Mouse (Mus musculus) E14TG2a.4 (cell line): ENCODE measurements around the gene Krt71.
"Not testable (repeated sequence)": the region's sequence is repeated elsewhere in the genome, so short reads cannot be mapped to it uniquely, and the experiment has no call there.

Experiments used
- H3K27me3 ChIP-seq: 2 replicates; pipeline ENCODE4 v1.6.1; 2014; ENCODE audit warnings: low read length, control low read depth; ENCODE audit not compliant: insufficient read depth
- H3K36me3 ChIP-seq: 2 replicates; pipeline ENCODE4 v1.6.1; 2014; ENCODE audit warnings: low read length, control low read depth; ENCODE audit not compliant: insufficient read depth
- H3K4me1 ChIP-seq: replicated peaks from 2 replicates; pipeline ENCODE4 v1.6.1; 2014; ENCODE audit warnings: low read depth, low read length, control low read depth
- H3K4me3 ChIP-seq: replicated peaks from 2 replicates; pipeline ENCODE4 v1.5.1; 2014; ENCODE audit warnings: mild to moderate bottlenecking, low read length
- H3K9me3 ChIP-seq: 2 replicates; pipeline ENCODE4 v1.6.1; 2014; ENCODE audit warnings: low read length, control low read depth
- CTCF ChIP-seq: conservative IDR thresholded peaks from 2 replicates; pipeline ENCODE4 v1.5.1; 2014; ENCODE audit warnings: low read length
- NANOG ChIP-seq: IDR thresholded peaks from 2 replicates; pipeline ENCODE4 v1.6.1; 2014; ENCODE audit warnings: borderline replicate concordance, low read length, mixed read lengths
- POU5F1 ChIP-seq: IDR thresholded peaks from 2 replicates; pipeline ENCODE4 v1.6.1; 2014; ENCODE audit warnings: low read length, borderline replicate concordance

Gene Krt71

DNA sequence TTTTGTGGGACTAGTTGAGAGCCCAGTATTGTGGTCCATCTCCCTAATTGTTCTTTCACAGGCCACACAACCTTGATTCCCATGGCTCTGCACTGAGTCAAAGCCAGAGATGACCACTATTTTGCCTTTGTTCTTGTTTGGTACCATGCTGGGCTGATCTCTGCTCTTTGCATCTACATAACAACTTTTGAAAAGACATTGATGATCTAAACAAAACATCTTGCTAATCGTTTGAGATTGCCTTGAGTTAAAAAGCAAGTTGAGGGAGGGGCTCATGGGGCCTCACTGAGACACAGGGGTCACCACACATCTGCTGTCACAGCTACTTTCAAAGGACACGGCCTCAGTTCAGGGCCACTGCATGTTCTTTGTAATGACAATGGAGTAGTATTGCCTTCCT lies 40.5 kb downstream of the Krt71 start:
- Histone ChIP-seq H3K9me3 (no peaks in the 10 kb centered on the region), H3K4me3 (no peak overlapping the region), H3K4me1 (no peaks in the 10 kb centered on the region), H3K27me3 (peaks cover 6% of the 10 kb centered on the region; the same call in 1 of the 2 replicates), H3K36me3 (no peaks in the 10 kb centered on the region)
- peak; percentile 90 for TF ChIP-seq NANOG
- TF ChIP-seq POU5F1 = no peak

DNA sequence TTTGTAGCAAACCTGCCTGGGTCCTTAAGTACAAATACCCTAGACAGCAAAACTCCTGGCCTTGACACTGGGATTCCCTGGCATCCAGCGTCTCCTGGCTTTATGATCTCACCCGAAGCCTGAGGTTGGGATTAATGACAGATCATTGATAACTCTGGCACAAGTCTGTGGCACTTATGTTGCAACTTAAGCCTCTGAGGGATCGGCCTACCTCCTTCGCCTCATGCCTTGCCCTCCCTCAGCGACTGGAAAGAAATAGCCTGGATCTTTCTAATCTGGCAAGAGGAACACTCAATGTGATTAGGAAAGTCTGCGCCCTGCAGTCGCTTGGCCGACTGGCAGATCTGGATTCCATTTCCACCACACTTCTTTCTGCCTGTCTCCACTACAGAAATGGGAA lies 43.0 kb downstream of the Krt71 start:
- H3K4me1 ChIP-seq = no peaks in the 10 kb centered on the region
- no peaks in the 10 kb centered on the region; the same call in 1 of the 2 replicates for H3K27me3 ChIP-seq
- no peaks in the 10 kb centered on the region for H3K36me3 ChIP-seq
- no peaks in the 10 kb centered on the region for H3K9me3 ChIP-seq
- TF ChIP-seq POU5F1 = no peak
- TF ChIP-seq CTCF = no peak
- no peak for TF ChIP-seq NANOG
- no peak overlapping the region for H3K4me3 ChIP-seq

DNA sequence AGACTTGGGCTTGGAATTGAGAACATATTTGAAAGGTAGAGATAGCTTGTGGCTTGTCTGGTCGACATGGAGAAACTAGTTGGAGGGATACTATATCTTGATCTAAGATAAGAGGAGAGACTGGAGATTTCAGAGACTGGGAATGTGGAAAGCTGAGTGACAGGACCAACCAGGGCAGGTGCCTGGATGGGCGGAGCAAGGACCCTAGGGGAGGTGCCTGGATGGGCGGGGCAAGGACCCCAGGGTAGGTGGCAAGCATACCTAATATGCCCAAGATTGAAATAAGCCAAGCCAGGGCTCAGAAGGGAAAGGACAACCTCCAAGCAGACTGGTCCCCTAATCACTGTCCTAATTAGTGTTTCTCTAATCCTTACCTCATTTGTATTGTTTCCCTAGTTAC lies 43.7 kb downstream of the Krt71 start:
- TF ChIP-seq POU5F1 = no peak
- no peak for TF ChIP-seq CTCF
- TF ChIP-seq NANOG = no peak
- Histone ChIP-seq H3K4me3 (no peak overlapping the region), H3K36me3 (no peaks in the 10 kb centered on the region), H3K27me3 (no peaks in the 10 kb centered on the region; the same call in 1 of the 2 replicates), H3K9me3 (no peaks in the 10 kb centered on the region), H3K4me1 (no peaks in the 10 kb centered on the region)

DNA sequence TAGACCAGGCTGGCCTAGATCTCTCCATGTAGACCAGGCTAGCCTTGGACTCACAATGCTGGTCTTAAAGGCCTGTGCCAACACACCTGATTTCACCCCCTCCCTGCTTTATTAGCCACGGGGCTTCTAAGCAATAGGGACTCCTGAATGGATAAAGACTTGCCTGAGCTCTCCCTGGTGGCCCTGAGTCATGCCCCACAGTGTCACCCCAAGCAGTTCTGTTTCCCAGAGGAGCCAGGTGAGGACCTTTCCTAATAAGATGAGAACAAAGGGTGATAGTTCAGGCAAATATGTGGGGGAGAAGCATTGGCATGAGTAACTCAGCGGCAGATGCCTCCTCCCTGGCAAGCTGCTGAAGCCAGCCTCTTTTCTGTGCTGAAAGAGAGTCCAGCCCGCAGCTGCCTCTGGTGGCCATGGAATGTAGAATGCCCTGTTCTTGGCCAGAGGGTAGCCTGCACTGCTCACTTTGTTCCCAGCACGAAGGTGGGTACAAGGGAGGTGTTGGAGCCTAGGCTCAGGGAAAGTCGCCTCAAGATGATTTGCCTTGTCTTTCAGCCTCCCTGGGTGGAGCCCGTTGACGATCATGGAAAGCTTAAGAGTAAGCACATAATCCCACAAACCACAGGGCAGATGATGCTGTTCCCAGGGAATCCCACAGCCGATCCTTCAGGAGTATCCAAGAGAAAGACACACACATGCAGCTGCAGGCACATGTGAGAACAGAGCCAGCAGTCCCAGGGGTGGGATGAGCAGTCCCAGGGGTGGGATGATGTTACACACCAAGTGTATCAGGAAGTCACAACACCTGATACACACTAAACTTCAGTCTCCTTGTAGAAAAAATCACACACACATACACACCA lies 45.4 kb downstream of the Krt71 start:
- TF ChIP-seq NANOG (no peak), CTCF (no peak)
- Histone ChIP-seq H3K4me1 (no peaks in the 10 kb centered on the region), H3K4me3 (no peak overlapping the region), H3K36me3 (no peaks in the 10 kb centered on the region), H3K9me3 (no peaks in the 10 kb centered on the region), H3K27me3 (no peaks in the 10 kb centered on the region; the same call in 1 of the 2 replicates)

- Histone ChIP-seq H3K4me1 (no peaks in the 10 kb centered on the region), H3K27me3 (no peaks in the 10 kb centered on the region; the same call in 1 of the 2 replicates), H3K4me3 (no peak within 1 kb of the TSS), H3K9me3 (no peaks in the 10 kb centered on the region), H3K36me3 (no peaks in the 10 kb centered on the region)
- TF ChIP-seq POU5F1 (no peak), NANOG (no peak)
Measured at GRCm38 (mm10) chr15:101694207-101694606, 48.7 kb downstream of the Krt71 start, which contains the start of gene Krt6a. Krt6a (minus strand) TSS chr15:101694307.

GRCm38 (mm10) chr15:101690460-101690859 lies 52.4 kb downstream of the Krt71 start:
- not testable (repeated sequence) for H3K4me3 ChIP-seq, H3K4me1 ChIP-seq, H3K27me3 ChIP-seq, H3K9me3 ChIP-seq, H3K36me3 ChIP-seq

DNA sequence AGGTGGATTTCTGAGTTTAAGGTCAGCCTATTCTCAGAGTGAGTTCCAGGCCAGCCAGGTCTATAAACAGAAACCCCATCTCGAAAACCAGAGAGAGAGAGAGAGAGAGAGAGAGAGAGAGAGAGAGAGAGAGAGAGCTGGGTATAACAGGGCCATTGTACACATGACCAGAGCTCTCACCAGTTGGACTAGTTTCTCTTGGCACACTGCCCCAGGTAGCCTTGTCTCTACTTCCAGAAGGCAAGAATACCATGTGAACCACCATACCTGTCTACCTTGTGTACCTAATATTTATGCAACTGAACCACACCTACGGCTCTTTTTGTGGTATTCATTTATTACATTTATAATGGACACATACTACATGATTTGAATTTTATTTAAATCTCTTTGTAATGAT lies 54.7 kb downstream of the Krt71 start:
- Histone ChIP-seq H3K9me3 (no peaks in the 10 kb centered on the region), H3K36me3 (no peaks in the 10 kb centered on the region), H3K4me1 (no peaks in the 10 kb centered on the region), H3K4me3 (no peak overlapping the region), H3K27me3 (no peaks in the 10 kb centered on the region)
- TF ChIP-seq CTCF (no peak), POU5F1 (no peak), NANOG (no peak)
